Mouse (Mus musculus) megakaryocyte-erythroid progenitor cell, adult 5-6 weeks (primary cell): ENCODE measurements around the gene Exoc3l2. TPM values are rescaled to one million over a fixed set of nuclear protein-coding genes. Genes with fewer than 3 reads are reported as not detected.

Experiments used
- total RNA-seq, 2 experiments: library from RNA; stranded (forward) in 1 of 2; stranded (reverse) in 1 of 2; fragments of 200-1000, 215-1000 nt in 1 of 2; fragments of >200 nt in 1 of 2; fragmentation: Nextera tagmentation in 1 of 2; gene quantifications; 2 replicates each; pipeline ENCODE4 v1.2.3; 2014 to 2017

Exoc3l2 gene
- total RNA-seq, 2 experiments from 2014 or later: 1.0 to 1.7 TPM

Other genes with a start within 250 kb of the Exoc3l2 start
- gene Opa3, start 235.0 kb upstream of the Exoc3l2 start, total RNA-seq (2014; fragmentation: Nextera tagmentation): 22.3 and 22.6 TPM in 2 replicates
- 17.1 and 21.2 TPM in 2 replicates for gene Opa3, start 235.0 kb upstream of the Exoc3l2 start, total RNA-seq (2017)
- 19.3 and 34.8 TPM in 2 replicates for gene Vasp, start 191.5 kb upstream of the Exoc3l2 start, total RNA-seq (2014; fragmentation: Nextera tagmentation)
- 27.9 and 53.7 TPM in 2 replicates for gene Vasp, start 191.5 kb upstream of the Exoc3l2 start, total RNA-seq (2017)
- gene Ppm1n, start 183.3 kb upstream of the Exoc3l2 start, total RNA-seq (2014; fragmentation: Nextera tagmentation): not detected in 2 replicates
- not detected in 2 replicates for gene Ppm1n, start 183.3 kb upstream of the Exoc3l2 start, total RNA-seq (2017)
- not detected in 2 replicates for gene Rtn2, start 180.7 kb upstream of the Exoc3l2 start, total RNA-seq (2014; fragmentation: Nextera tagmentation)
- not detected in 2 replicates for gene Rtn2, start 180.7 kb upstream of the Exoc3l2 start, total RNA-seq (2017)
- gene Fosb, start 153.3 kb upstream of the Exoc3l2 start, total RNA-seq (2014; fragmentation: Nextera tagmentation): 4.2 and 4.8 TPM in 2 replicates
- gene Fosb, start 153.3 kb upstream of the Exoc3l2 start, total RNA-seq (2017): 52.4 and 77.0 TPM in 2 replicates
- 31.3 and 51.5 TPM in 2 replicates for gene Ercc1, start 118.6 kb upstream of the Exoc3l2 start, total RNA-seq (2014; fragmentation: Nextera tagmentation)
- gene Ercc1, start 118.6 kb upstream of the Exoc3l2 start, total RNA-seq (2017): 19.8 and 23.8 TPM in 2 replicates
- gene Cd3eap, start 103.8 kb upstream of the Exoc3l2 start, total RNA-seq (2014; fragmentation: Nextera tagmentation): 17.2 and 36.6 TPM in 2 replicates
- gene Cd3eap, start 103.8 kb upstream of the Exoc3l2 start, total RNA-seq (2017): 34.9 and 47.7 TPM in 2 replicates
- 4.3 and 6.5 TPM in 2 replicates for gene Ppp1r13l, start 103.6 kb upstream of the Exoc3l2 start, total RNA-seq (2014; fragmentation: Nextera tagmentation)
- gene Ppp1r13l, start 103.6 kb upstream of the Exoc3l2 start, total RNA-seq (2017): 0.30 TPM in 1 of 2 replicates, not detected in the other
- 27.7 and 39.0 TPM in 2 replicates for gene Ercc2, start 81.3 kb upstream of the Exoc3l2 start, total RNA-seq (2014; fragmentation: Nextera tagmentation)
- gene Ercc2, start 81.3 kb upstream of the Exoc3l2 start, total RNA-seq (2017): 18.7 and 21.2 TPM in 2 replicates
- gene Klc3, start 59.2 kb upstream of the Exoc3l2 start, total RNA-seq (2014; fragmentation: Nextera tagmentation): not detected in 2 replicates
- gene Klc3, start 59.2 kb upstream of the Exoc3l2 start, total RNA-seq (2017): 0.61 TPM in 1 of 2 replicates, not detected in the other
- gene Ckm, start 58.6 kb upstream of the Exoc3l2 start, total RNA-seq (2014; fragmentation: Nextera tagmentation): not detected in 2 replicates
- 0.80 TPM in 1 of 2 replicates, not detected in the other for gene Ckm, start 58.6 kb upstream of the Exoc3l2 start, total RNA-seq (2017)
- 7.8 and 11.3 TPM in 2 replicates for gene Mark4, start 4.5 kb upstream of the Exoc3l2 start, total RNA-seq (2014; fragmentation: Nextera tagmentation)
- gene Mark4, start 4.5 kb upstream of the Exoc3l2 start, total RNA-seq (2017): 3.0 and 3.1 TPM in 2 replicates
- 3.4 and 3.6 TPM in 2 replicates for gene Bloc1s3, start 45.0 kb downstream of the Exoc3l2 start, total RNA-seq (2014; fragmentation: Nextera tagmentation)
- gene Bloc1s3, start 45.0 kb downstream of the Exoc3l2 start, total RNA-seq (2017): 3.6 and 4.7 TPM in 2 replicates
- gene Trappc6a, start 45.1 kb downstream of the Exoc3l2 start, total RNA-seq (2014; fragmentation: Nextera tagmentation): 89.3 and 96.3 TPM in 2 replicates
- 22.6 and 23.6 TPM in 2 replicates for gene Trappc6a, start 45.1 kb downstream of the Exoc3l2 start, total RNA-seq (2017)
- 0.20 TPM in 1 of 2 replicates, not detected in the other for gene Nkpd1, start 54.5 kb downstream of the Exoc3l2 start, total RNA-seq (2014; fragmentation: Nextera tagmentation)
- not detected in 2 replicates for gene Nkpd1, start 54.5 kb downstream of the Exoc3l2 start, total RNA-seq (2017)
- 27.7 and 37.2 TPM in 2 replicates for gene Ppp1r37, start 99.7 kb downstream of the Exoc3l2 start, total RNA-seq (2014; fragmentation: Nextera tagmentation)
- 14.6 and 14.7 TPM in 2 replicates for gene Ppp1r37, start 99.7 kb downstream of the Exoc3l2 start, total RNA-seq (2017)
- 0.47 and 4.2 TPM in 2 replicates for gene Zfp296, start 114.0 kb downstream of the Exoc3l2 start, total RNA-seq (2014; fragmentation: Nextera tagmentation)
- gene Zfp296, start 114.0 kb downstream of the Exoc3l2 start, total RNA-seq (2017): 3.2 and 3.9 TPM in 2 replicates
- 60.3 and 70.0 TPM in 2 replicates for gene Gemin7, start 114.3 kb downstream of the Exoc3l2 start, total RNA-seq (2014; fragmentation: Nextera tagmentation)
- gene Gemin7, start 114.3 kb downstream of the Exoc3l2 start, total RNA-seq (2017): 24.1 and 25.1 TPM in 2 replicates
- 44.9 and 53.1 TPM in 2 replicates for gene Clasrp, start 141.2 kb downstream of the Exoc3l2 start, total RNA-seq (2014; fragmentation: Nextera tagmentation)
- gene Clasrp, start 141.2 kb downstream of the Exoc3l2 start, total RNA-seq (2017): 33.9 and 48.3 TPM in 2 replicates
- gene Relb, start 166.1 kb downstream of the Exoc3l2 start, total RNA-seq (2014; fragmentation: Nextera tagmentation): 3.8 TPM in 1 of 2 replicates, not detected in the other
- 0.47 and 0.69 TPM in 2 replicates for gene Relb, start 166.1 kb downstream of the Exoc3l2 start, total RNA-seq (2017)
- 45.9 and 70.1 TPM in 2 replicates for gene Clptm1, start 201.7 kb downstream of the Exoc3l2 start, total RNA-seq (2014; fragmentation: Nextera tagmentation)
- gene Clptm1, start 201.7 kb downstream of the Exoc3l2 start, total RNA-seq (2017): 31.1 and 37.3 TPM in 2 replicates
- gene Apoc2, start 214.6 kb downstream of the Exoc3l2 start, total RNA-seq (2014; fragmentation: Nextera tagmentation): not detected in 2 replicates
- not detected in 2 replicates for gene Apoc2, start 214.6 kb downstream of the Exoc3l2 start, total RNA-seq (2017)
- gene Gm44805, start 218.1 kb downstream of the Exoc3l2 start, total RNA-seq (2014; fragmentation: Nextera tagmentation): not detected in 2 replicates
- gene Gm44805, start 218.1 kb downstream of the Exoc3l2 start, total RNA-seq (2017): not detected in 2 replicates
- gene Apoc4, start 218.1 kb downstream of the Exoc3l2 start, total RNA-seq (2014; fragmentation: Nextera tagmentation): not detected in 2 replicates
- gene Apoc4, start 218.1 kb downstream of the Exoc3l2 start, total RNA-seq (2017): not detected in 2 replicates
- 2.3 and 3.6 TPM in 2 replicates for gene Apoc1, start 229.3 kb downstream of the Exoc3l2 start, total RNA-seq (2014; fragmentation: Nextera tagmentation)
- 15.4 TPM in 1 of 2 replicates, not detected in the other for gene Apoc1, start 229.3 kb downstream of the Exoc3l2 start, total RNA-seq (2017)
- gene Apoe, start 235.9 kb downstream of the Exoc3l2 start, total RNA-seq (2014; fragmentation: Nextera tagmentation): 113 and 140 TPM in 2 replicates
- gene Apoe, start 235.9 kb downstream of the Exoc3l2 start, total RNA-seq (2017): 556 and 867 TPM in 2 replicates